Mouse (Mus musculus): ENCODE measurements around the gene Yme1l1. TPM values are rescaled to one million over a fixed set of nuclear protein-coding genes. Genes with fewer than 3 reads are reported as not detected.

Gene Yme1l1
- 100 to 1,000 TPM; 119 to 122 TPM for total RNA-seq (2021)
- long read RNA-seq, experiment 1, full-length matches to known transcripts = 28 of 40 reads
- long read RNA-seq, experiment 1, partial matches to known transcripts = 10 of 40 reads
- long read RNA-seq, experiment 1, other reads (novel, unspliced or antisense) = 2 of 40 reads
- long read RNA-seq, experiment 2, full-length matches to known transcripts = 118 of 128 reads
- long read RNA-seq, experiment 2, partial matches to known transcripts = 4 of 128 reads
- long read RNA-seq, experiment 2, other reads (novel, unspliced or antisense) = 6 of 128 reads

DNA sequence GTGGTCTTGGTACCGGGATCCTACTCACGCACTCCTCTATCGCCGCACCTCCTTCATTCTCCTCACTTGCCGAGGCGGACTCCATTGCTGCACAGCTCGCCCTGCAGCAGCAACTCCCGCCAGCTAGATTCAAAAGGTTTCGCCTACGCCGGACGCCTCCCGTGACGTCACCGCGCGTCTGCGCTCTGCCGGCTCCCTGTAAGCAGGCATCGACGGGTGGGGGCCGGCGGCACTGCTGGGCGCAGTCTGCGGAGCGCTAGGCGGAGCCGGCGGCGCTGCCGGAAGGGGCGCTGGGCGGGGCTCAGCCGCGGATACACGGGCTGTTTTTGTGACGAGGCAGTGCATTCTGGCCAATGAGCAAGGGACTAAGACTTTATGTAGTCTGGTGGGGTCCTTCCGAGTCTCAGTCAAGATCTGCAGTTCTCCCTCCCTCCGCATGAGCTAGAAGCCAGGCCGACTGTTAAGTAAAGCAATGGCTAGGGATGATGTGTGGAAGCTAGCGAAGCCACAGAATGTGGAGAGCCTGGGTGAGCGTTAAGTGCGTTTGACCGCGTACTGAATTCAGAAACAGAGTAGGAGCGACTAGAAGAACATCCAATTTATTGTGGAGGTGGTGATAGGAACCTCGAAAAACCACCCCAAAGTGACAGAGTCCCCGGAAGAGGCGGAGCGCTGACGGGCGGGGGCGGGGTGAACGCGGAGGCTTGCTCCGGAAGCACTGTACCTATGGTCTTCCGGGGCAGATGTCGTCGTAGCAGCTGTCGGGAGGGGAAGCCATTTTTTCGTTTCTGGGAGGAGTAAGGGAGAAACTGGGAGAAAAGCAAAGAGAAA, at the start of gene Yme1l1, which contains the start of gene Mastl:
Gene Yme1l1, plus strand, starts transcription at position 593 of the 831 bp plus-strand sequence.
Gene Mastl, minus strand, starts transcription at position 248 of the 831 bp plus-strand sequence.
- DNase-seq (ENCODE audit: low spot score in 2 of 2) = peak; percentile 92

DNA sequence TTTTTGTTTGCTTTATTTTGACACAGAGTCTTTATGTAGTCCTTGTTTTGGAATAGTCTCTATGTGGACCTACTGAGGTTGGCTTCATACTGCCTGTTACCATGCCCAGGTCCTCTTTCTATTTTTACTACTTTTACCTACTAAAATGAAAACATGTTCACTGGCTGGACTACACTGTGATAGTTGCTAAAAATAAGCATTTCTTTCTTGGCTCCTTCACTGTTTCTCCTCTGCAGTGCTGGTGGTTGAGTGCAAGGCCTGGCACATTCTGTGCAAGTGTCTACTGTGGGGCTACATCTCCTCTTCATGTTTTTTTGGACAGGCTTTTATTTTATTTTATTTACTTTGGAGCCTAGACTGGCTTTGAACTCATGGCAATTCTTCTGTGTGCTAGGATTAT, 36.6 kb upstream of the Yme1l1 start:
- no peak for DNase-seq (ENCODE audit: low spot score in 2 of 2)

DNA sequence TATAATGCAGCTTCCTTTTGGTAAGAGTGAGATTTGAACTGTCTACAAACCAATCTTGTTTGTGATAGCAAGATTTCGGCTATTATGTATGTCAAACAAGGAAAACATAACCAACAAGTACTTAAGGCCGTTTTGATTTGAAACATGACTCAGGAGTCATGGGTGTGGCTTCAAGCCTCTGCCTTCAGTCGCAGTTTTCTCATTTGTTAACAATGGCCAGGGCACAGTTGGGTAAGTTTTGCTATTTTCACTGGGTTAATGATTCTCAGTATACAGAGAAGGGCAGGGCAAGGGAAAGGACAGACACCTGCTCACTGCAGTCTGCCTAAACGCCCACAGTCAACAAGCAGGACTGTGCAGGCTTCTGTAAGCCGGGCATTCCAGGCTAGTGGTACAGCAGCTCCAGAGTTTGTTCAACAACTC, 959 bp upstream of the Yme1l1 start:
- no peak for DNase-seq (ENCODE audit: low spot score in 2 of 2)

DNA sequence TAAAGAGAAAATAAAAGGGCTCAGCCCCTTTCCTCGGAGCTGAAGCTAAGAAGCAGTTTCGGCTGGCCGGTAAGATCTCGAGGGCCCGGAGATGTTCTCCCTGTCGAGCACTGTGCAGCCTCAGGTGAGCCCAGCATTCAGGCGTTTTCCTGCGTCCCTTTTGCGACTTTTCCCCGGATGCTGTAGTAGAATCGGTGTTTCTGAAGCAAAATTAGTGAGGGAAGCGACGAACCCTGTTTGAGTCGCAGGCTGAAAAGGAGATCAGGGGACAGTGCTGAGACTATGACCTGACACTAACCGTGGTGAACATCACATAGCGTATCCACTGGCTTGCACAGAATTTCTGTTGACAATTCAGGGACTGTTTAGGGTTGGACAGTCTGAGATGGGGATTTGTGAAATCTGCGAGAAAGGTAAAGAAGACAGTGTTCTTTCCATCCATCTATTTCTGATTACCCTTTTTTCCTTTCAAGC, 476 bp downstream of the Yme1l1 start:
- DNase-seq (ENCODE audit: low spot score in 2 of 2) = no peak

DNA sequence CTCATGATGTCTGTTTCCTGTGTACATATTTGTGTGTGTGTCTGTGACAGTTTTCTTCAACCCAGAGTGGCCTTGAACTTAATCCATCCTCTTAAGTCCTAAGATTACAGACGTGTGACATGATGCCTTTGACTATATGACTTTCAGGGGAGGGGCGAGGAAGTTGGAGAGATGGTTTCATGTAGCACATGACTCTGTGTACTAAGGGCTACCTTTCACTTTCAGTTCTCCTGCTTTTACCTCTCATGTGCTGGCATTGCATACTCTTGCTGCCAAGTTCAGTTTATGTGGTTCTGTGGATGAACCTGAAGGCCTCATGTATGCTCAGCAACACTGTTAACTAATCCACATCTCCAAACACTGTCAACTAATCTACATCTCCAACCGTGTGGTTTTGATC, 16.1 kb downstream of the Yme1l1 start:
- DNase-seq (ENCODE audit: low spot score in 2 of 2) = no peak

DNA sequence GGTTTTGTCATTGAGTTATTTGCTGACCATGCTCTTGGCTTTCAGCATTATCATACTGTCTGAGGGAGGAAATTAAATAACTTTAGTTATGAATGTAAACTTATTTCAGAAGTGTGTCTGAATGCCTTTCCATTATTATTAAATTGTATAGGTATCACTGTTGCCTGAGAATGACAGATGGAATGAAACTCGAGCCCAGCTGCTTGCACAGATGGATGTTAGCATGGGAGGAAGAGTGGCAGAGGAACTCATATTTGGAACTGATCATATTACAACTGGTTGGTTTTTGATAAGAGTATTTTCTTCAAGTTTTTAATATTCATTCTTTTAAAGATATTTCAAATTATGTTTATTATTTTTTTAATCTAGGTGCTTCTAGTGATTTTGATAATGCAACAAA, 38.2 kb downstream of the Yme1l1 start:
- DNase-seq (ENCODE audit: low spot score in 2 of 2) = no peak

DNA sequence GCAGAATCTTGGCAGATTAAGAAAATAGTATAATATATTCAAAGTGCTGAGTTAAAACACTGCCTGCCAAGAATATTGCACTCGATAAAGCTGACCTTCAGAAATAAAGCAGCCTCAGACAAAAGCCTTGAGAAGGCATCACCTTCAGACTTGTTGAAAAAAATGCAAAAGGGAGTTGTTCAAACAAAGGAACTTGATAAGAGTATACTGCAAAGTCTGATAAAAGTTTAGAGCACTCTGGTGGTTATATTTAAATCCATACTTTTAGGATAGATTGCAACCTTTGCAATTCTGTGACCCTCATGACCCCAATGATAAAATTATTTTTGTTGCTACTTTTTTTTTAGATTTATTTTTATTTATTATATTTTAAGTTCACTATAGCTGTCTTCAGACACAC, 44.9 kb downstream of the Yme1l1 start:
- DNase-seq (ENCODE audit: low spot score in 2 of 2) = no peak

DNA sequence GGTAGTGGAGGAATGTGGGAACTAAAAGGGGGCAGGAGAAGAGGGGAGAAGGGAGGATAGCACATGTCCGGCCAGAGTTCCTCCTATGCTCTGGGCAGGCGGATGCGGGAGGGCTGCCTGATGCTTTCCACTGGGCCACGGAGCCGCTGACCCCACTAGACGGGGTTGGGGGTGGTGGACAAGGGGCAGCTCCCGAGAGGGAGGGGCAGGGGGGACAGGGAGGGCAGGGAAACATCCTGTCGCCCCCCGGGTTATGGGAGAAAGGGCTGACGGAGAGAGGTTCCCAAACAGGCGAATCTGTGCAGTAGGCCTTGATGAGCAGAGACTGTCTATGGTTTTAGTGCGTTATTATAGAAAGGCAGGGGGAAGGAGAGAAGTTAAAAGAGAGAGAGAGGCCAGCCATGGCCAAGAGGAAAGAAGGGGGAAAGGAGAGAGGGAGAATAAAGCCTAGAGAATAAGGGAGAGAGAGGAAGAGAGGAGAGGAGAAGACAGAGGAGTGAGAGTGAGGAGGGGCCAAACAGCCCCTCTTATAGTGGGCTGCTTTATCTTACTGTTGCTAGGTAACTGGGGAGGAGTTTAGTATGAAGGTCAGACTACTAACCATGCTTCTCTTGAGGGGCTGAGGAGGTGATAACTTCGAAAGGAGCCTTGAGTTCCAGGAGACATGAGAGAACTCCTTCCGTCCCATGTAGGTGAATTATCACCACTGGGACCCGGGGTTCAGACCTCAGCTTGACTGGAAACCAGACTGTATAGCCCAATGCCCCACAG, 46.9 kb downstream of the Yme1l1 start:
- no peak for DNase-seq (ENCODE audit: low spot score in 2 of 2)

DNA sequence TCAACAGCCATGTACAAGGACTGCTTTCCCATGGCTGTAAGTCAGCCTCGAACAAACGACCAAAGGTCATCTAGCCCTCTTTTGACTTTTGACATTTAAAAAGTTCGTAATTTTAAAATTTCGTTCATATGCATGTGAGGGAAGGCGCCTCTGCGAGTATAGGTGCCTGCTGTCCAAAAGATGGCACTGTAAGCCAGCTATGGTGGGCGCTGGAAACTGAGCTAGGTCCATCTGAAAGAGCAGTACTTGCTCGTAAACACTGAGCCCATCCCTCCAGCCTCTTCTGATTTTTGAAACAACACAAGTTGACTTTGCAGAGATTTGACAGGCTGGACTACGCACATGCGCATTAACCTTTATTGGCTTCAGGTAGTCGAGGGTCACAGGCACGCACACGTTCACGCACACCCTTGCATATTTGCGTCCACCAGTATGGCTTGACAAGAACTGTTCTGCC, 50.9 kb downstream of the Yme1l1 start, which contains the start of gene 4931423N10Rik:
Gene 4931423N10Rik, plus strand, starts transcription at position 407 of the 457 bp plus-strand sequence.
- DNase-seq (ENCODE audit: low spot score in 2 of 2) = no peak

DNA sequence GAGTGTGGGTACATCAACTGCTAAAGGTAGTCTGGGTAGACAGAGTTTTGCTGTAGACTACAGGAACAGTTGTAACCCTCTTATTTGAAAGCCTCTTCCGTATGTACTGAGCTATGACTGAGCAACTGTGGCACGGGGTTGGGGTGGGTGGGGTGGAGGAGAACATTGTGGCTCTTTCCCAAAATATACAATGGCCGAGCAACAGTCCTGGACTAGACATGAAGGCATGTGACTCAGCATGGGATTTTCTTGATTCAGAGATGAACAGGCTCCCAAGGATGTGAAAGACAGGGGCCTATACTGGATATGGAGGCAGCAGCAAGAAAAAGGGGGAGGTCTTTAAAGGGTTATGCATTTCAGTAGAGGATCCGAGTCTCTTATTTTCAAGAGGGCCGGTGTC, 57.5 kb downstream of the Yme1l1 start:
- no peak for DNase-seq (ENCODE audit: low spot score in 2 of 2)

DNA sequence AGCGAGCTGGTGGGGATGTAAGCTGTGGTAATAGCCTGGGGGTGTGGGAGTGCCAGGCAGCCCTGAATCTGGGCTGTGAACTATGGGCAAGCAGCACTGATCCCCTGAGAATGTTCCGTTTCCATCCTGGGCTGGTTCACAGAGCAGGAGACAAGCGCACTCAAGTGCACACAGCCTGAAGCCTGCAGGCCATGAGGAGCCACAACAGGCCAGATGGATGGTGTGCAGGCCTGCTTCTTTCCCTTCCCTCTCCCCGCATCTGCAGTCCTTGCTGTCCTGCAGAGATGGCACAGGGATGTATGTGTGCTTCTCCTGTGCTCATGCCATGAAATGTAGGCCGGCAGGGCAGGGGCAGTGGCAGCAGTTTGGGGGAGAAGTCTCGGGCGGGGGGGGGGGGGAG, 69.0 kb downstream of the Yme1l1 start:
- DNase-seq (ENCODE audit: low spot score in 2 of 2) = no peak

DNA sequence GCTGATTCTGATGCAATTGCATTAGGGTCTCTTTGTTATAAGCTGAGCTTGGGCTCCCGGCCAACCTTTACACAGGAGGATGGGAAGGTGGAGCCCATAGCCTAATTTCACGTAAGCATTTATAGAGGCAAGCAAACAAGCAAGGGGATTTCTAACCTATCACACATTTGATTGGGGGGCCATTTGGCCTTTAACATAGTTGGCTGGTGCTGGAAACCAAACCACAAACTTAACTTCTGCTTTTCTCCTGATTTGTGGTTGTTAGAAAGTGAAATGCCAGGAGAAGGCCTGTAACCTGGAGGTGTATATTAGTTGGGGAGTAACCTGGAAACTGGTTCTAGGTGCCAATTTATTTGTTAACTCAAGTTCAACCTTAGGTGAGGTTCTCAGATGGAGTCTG, 72.3 kb downstream of the Yme1l1 start:
- no peak for DNase-seq (ENCODE audit: low spot score in 2 of 2)

DNA sequence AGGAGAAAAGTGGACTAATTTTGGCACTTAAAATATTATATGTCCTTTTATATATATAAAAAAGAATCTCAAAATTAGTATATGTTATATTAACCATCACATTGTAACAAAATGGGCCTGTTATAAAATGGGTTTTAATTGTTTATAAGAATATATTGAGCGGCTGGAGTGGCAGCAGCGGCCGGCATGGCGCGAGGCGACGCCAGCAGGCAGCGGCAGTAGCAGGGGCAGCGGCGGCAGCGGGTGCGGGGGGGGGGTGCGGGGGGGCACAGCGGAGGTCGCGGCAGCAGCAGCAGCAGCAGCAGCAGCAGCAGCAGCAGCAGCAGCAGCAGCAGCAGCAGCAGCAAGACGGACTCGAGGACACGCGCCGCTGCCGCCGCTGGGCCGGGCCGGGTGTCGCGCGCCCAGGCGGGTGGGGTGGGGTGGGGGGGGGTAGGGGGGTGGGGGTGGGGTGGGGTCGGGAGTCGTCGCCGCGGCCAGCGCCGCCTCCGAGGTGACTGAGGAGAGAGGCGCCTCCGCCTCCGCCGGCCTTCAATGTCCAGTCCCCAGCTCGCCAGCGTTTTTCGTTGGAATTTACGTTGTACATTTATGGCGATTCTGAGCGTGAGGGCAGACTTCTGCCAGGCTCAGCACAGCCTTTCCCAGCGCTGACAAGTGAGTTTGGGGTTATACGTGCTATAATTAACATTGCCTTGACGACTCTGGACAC, 78.0 kb downstream of the Yme1l1 start:
- no peak for DNase-seq (ENCODE audit: low spot score in 2 of 2)

Other genes starting within 250 kb of the Yme1l1 start
- 10 to 100 TPM; 80.8 to 87.5 TPM for gene Abi1, start 116.1 kb upstream of the Yme1l1 start, total RNA-seq (2021)
- gene Acbd5, start 88.2 kb upstream of the Yme1l1 start, total RNA-seq (2021) = 10 to 100 TPM; 73.3 to 73.4 TPM
- 1 to 10 TPM; 8.4 to 8.9 TPM for gene Mastl, start 345 bp upstream of the Yme1l1 start, total RNA-seq (2021)
- gene 4931423N10Rik, start 51.1 kb downstream of the Yme1l1 start, total RNA-seq (2021) = under 1 TPM in 1 of 2 experiments, not detected in 1; 0.25 TPM
- under 1 TPM; 0.11 TPM for gene Nxph2, start 164.9 kb downstream of the Yme1l1 start, total RNA-seq (2021)

All from adrenal gland, postnatal 4 days (tissue).